ENCODE assay signal across 9 mouse cellular contexts in the genomic region with DNA sequence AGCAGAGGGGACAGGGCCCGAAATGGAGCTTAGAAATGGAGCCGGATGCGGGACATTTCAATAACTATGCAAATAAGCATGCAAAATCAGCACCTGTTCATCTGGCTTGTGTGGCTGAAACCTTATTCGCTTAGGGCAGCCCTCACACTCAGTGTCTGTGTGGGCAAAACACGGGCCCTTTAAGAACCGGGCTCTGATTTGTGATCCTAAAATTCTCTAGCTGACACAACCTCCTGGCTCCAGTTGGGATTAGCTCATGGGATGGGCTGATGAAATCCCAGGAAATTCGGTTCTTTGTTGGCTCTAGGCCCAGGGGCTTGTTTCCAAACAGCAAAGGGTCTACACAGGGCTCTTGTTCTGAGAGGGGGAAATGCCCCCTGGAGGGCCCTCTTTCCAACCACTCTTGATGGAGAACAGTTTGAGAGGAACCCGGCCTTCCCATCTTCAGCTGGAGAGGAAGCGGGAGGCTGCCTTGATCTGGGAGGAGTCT. TPM values are rescaled to one million over a fixed set of nuclear protein-coding genes. Genes with fewer than 3 reads are reported as not detected.
DNase-seq lines count a peak whose midpoint lies in the region; ATAC-seq and TF ChIP-seq lines count a peak whose summit lies in the region.
"Had no signal": no experiment of that assay in that cellular context is flagged by ENCODE, and none has a peak within 500 bp of the region (broad histone marks: within the 10 kb centered on the region; RNA-seq: fewer than 3 reads in every experiment).

No protein-coding gene starts in this region.

- ATAC-seq in midbrain, postnatal 0 days (ENCODE audit: low FRiP score), result 0 out of 2 replicates have a peak, but pooled peaks have one; percentile 52
- ATAC-seq in heart, embryonic 11.5 days (replicated peaks; ENCODE audit: insufficient number of reproducible peaks, low FRiP score, low TSS enrichment), result no peak
- peak; percentile 60 for ATAC-seq in limb, embryonic 13.5 days (ENCODE audit: low FRiP score, low read depth)

- H3K4me1 ChIP-seq in midbrain, postnatal 0 days (ENCODE audit: insufficient read depth, low read length), result 0 out of 2 replicates have a peak, but pooled peaks cover 4% of the 10 kb centered on the region
- peaks cover 39% of the 10 kb centered on the region for H3K4me1 ChIP-seq in midbrain, embryonic 10.5 days
- H3K4me1 ChIP-seq in heart, embryonic 11.5 days (ENCODE audit: control insufficient read depth, insufficient read depth, low read length), result peaks cover 29% of the 10 kb centered on the region
- H3K4me1 ChIP-seq in limb, embryonic 13.5 days, result peaks cover 30% of the 10 kb centered on the region

- H3K27me3 ChIP-seq in midbrain, postnatal 0 days (ENCODE audit: insufficient read depth, low read length), result no peaks in the 10 kb centered on the region
- H3K27me3 ChIP-seq in midbrain, embryonic 10.5 days (ENCODE audit: low read depth, poor library complexity, severe bottlenecking), result peaks cover 28% of the 10 kb centered on the region; the same call in 1 of the 2 replicates
- H3K27me3 ChIP-seq in heart, embryonic 11.5 days (ENCODE audit: control insufficient read depth, insufficient read depth, low read length), result no peaks in the 10 kb centered on the region
- no peaks in the 10 kb centered on the region for H3K27me3 ChIP-seq in limb, embryonic 13.5 days
- H3K27me3 ChIP-seq: megakaryocyte, embryonic 14.5 days had no signal

- no peak overlapping the region for H3K9ac ChIP-seq in midbrain, postnatal 0 days (replicated peaks; ENCODE audit: low read length, poor library complexity, severe bottlenecking)
- no peak overlapping the region for H3K9ac ChIP-seq in heart, embryonic 11.5 days (ENCODE audit: low read depth, low read length)
- peak overlapping the region; percentile 56 for H3K9ac ChIP-seq in limb, embryonic 13.5 days

- no peak overlapping the region for H3K27ac ChIP-seq in midbrain, postnatal 0 days (ENCODE audit: low read depth, low read length)
- no peak overlapping the region for H3K27ac ChIP-seq in midbrain, embryonic 10.5 days (replicated peaks)
- no peak overlapping the region for H3K27ac ChIP-seq in heart, embryonic 11.5 days (ENCODE audit: low read depth, low read length)
- no peak overlapping the region for H3K27ac ChIP-seq in limb, embryonic 13.5 days

- H3K4me3 ChIP-seq in midbrain, postnatal 0 days (ENCODE audit: low read depth, low read length), result no peak overlapping the region
- no peak overlapping the region for H3K4me3 ChIP-seq in midbrain, embryonic 10.5 days
- no peak overlapping the region for H3K4me3 ChIP-seq in heart, embryonic 11.5 days (ENCODE audit: low read depth, low read length)
- H3K4me3 ChIP-seq in limb, embryonic 13.5 days, result no peak overlapping the region; the same call in 1 of the 2 replicates
- H3K4me3 ChIP-seq: megakaryocyte, embryonic 14.5 days had no signal

- WGBS in midbrain, postnatal 0 days, result 32% methylated on average over 9 of the region's 9 CpGs
- 60% methylated on average over 9 of the region's 9 CpGs for WGBS in midbrain, embryonic 10.5 days
- WGBS in heart, embryonic 11.5 days (ENCODE audit: insufficient replicate concordance), result 48% methylated on average over 9 of the region's 9 CpGs
- WGBS in limb, embryonic 13.5 days, result 54% methylated on average over 9 of the region's 9 CpGs

- no peak for TF ChIP-seq CTCF in midbrain, postnatal 0 days (IDR thresholded peaks at IDR 0.05)

- peak; percentile 49 for DNase-seq in midbrain, postnatal 0 days (ENCODE audit: low spot score)
- no peak for DNase-seq in midbrain, embryonic 10.5 days (ENCODE audit: low spot score)
- peak; percentile 69 to 75 for DNase-seq in cerebellum, postnatal 36 days
- peak; percentile 57 to 76 for DNase-seq in urinary bladder, postnatal 36 days (ENCODE audit: low spot score in 2 of 2)
- no peak for DNase-seq in retina, postnatal 1 day
- no peak for DNase-seq in spleen, postnatal 4 days (ENCODE audit: low spot score in 2 of 2)

- no peaks in the 10 kb centered on the region for H3K36me3 ChIP-seq in midbrain, postnatal 0 days (ENCODE audit: insufficient read depth, low read length)
- H3K36me3 ChIP-seq in midbrain, embryonic 10.5 days, result no peaks in the 10 kb centered on the region
- no peaks in the 10 kb centered on the region for H3K36me3 ChIP-seq in heart, embryonic 11.5 days (ENCODE audit: control insufficient read depth, insufficient read depth, low read length)
- no peaks in the 10 kb centered on the region for H3K36me3 ChIP-seq in limb, embryonic 13.5 days

- H3K4me2 ChIP-seq in midbrain, postnatal 0 days (ENCODE audit: low read depth, low read length, poor library complexity, severe bottlenecking), result peak overlapping the region; percentile 18; the same call in 1 of the 2 replicates
- H3K4me2 ChIP-seq in heart, embryonic 11.5 days, result peak overlapping the region; percentile 34
- H3K4me2 ChIP-seq in limb, embryonic 13.5 days (replicated peaks), result peak overlapping the region; percentile 32

- H3K9me3 ChIP-seq in midbrain, postnatal 0 days (ENCODE audit: low read length), result no peaks in the 10 kb centered on the region
- no peaks in the 10 kb centered on the region for H3K9me3 ChIP-seq in midbrain, embryonic 10.5 days (replicated peaks)
- H3K9me3 ChIP-seq in heart, embryonic 11.5 days (replicated peaks; ENCODE audit: control insufficient read depth, low read length), result no peaks in the 10 kb centered on the region
- no peaks in the 10 kb centered on the region for H3K9me3 ChIP-seq in limb, embryonic 13.5 days
- H3K9me3 ChIP-seq: megakaryocyte, embryonic 14.5 days had no signal

RNA-seq across cellular contexts. Expression of a gene that starts 10.2 kb away (rescaled TPM):
- total RNA-seq in midbrain, postnatal 0 days (2014; rRNA removed), result 59.6 and 80.3 TPM in 2 replicates
- polyA plus RNA-seq in midbrain, postnatal 0 days (2015; fragmentation: Nextera tagmentation; extraction: Ambion mirVana), result 38.9 and 46.8 TPM in 2 replicates
- polyA plus RNA-seq in midbrain, embryonic 10.5 days (2016; fragmentation: Nextera tagmentation; extraction: Ambion mirVana), result 82.2 and 106 TPM in 2 replicates
- 91.4 and 102 TPM in 2 replicates for polyA plus RNA-seq in heart, embryonic 11.5 days (2014; fragmentation: Nextera tagmentation; extraction: Ambion mirVana)
- polyA plus RNA-seq in limb, embryonic 13.5 days (2015; fragmentation: Nextera tagmentation; extraction: Ambion mirVana), result 105 and 107 TPM in 2 replicates

RNA-seq across cellular contexts. Expression of a gene that starts 37.0 kb away (rescaled TPM):
- 0.42 TPM in 1 of 2 replicates, not detected in the other for total RNA-seq in midbrain, postnatal 0 days (2014; rRNA removed)
- not detected in 2 replicates for polyA plus RNA-seq in midbrain, postnatal 0 days (2015; fragmentation: Nextera tagmentation; extraction: Ambion mirVana)
- not detected in 2 replicates for polyA plus RNA-seq in midbrain, embryonic 10.5 days (2016; fragmentation: Nextera tagmentation; extraction: Ambion mirVana)
- polyA plus RNA-seq in heart, embryonic 11.5 days (2014; fragmentation: Nextera tagmentation; extraction: Ambion mirVana), result not detected in 2 replicates
- polyA plus RNA-seq in limb, embryonic 13.5 days (2015; fragmentation: Nextera tagmentation; extraction: Ambion mirVana), result not detected in 2 replicates

RNA-seq across cellular contexts. Expression of a gene that starts 40.3 kb away (rescaled TPM):
- 236 and 250 TPM in 2 replicates for total RNA-seq in midbrain, postnatal 0 days (2014; rRNA removed)
- polyA plus RNA-seq in midbrain, postnatal 0 days (2015; fragmentation: Nextera tagmentation; extraction: Ambion mirVana), result 196 and 210 TPM in 2 replicates
- polyA plus RNA-seq in midbrain, embryonic 10.5 days (2016; fragmentation: Nextera tagmentation; extraction: Ambion mirVana), result 201 and 207 TPM in 2 replicates
- polyA plus RNA-seq in heart, embryonic 11.5 days (2014; fragmentation: Nextera tagmentation; extraction: Ambion mirVana), result 206 and 229 TPM in 2 replicates
- polyA plus RNA-seq in limb, embryonic 13.5 days (2015; fragmentation: Nextera tagmentation; extraction: Ambion mirVana), result 294 and 306 TPM in 2 replicates

Comparison
In these comparisons a context has a peak if more than half of its experiments do, and no peak if none do; other contexts are left out.
1. DNase-seq: peak in midbrain, postnatal 0 days (single experiment), cerebellum, postnatal 36 days (2 of 2) and urinary bladder, postnatal 36 days (2 of 2); none in midbrain, embryonic 10.5 days (single experiment), retina, postnatal 1 day (single experiment) and spleen, postnatal 4 days (0 of 2).
2. Peak in every context shown above with its lines, with median percentiles within 50 percentile points of each other: H3K4me2 ChIP-seq.